Mouse (Mus musculus) liver, adult 10 weeks (tissue): ENCODE data around the gene Ccl20. TPM values are rescaled to one million over a fixed set of nuclear protein-coding genes. Genes with fewer than 3 reads are reported as not detected.

ENCODE experiments used
- polyA plus RNA-seq: library from polyadenylated mRNA; stranded (reverse); fragments of 350-450 nt; fragmentation: Illumina TruSeq; extraction: RNeasy Lipid Tissue Mini Kit (QIAGEN cat#74804); gene quantifications from one replicate; pipeline ENCODE4 v1.2.3, GENCODE M21; 2014; ENCODE audit warnings: low read depth, low replicate concordance

Ccl20 gene
- polyA plus RNA-seq, result not detected

DNA sequence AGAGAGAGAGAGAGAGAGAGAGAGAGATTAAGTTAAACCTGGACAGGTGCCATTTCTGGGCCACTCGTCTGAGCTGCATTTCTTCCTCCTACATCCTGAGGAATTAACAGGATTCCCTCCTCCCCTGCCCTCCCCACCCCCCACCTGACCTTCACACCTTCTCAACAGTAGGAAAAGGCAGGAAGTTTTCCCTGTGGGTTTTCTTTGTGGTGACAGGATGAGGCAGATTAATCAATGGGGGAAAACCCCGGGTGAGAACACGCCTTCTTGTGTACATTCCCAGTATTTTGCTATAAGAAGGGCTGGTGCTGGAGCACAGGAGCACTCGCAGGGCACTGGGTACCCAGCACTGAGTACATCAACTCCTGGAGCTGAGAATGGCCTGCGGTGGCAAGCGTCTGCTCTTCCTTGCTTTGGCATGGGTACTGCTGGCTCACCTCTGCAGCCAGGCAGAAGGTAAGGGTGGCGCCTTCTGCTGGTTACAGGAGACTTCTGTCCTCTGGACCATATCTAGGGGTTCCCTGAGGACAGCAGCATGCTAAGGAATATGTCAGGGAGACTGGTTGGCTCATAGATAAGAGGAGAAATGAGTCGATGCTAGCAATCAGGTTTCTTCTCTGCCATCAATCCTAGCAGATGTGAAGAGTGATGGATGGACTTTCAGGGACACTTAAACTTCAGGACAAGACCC, at the start of gene Ccl20:
TSS of gene Ccl20 (plus strand) at position 320 of the 691 bp plus-strand sequence.

DNA sequence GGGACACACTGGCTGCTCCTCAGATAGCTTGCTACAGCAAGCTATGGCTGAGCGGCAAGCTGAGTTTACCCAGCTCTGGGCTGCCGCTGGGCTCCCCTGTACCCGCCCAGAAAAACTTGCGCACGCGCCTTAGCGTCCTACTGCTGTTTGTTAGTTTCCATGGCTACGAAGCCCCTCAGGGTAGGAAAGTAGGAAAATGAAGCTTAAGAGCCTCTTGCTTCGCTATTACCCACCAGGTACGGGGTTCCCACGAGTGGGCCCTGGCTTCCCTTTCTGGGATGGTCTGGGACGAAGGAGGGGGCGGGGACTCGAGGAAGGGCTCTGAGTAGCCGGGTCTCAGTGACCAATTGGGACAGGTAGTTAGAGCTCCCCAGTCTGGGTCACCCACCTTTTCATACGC, 43.0 kb downstream of the Ccl20 start, which contains the start of gene Daw1:
TSS of gene Daw1 (plus strand) at position 150 of the 400 bp plus-strand sequence.

Other genes with a start within 250 kb of the Ccl20 start
- not detected for gene A030005L19Rik, start 203.4 kb upstream of the Ccl20 start, polyA plus RNA-seq
- gene A030014E15Rik, start 191.8 kb upstream of the Ccl20 start, polyA plus RNA-seq, result not detected
- gene Gm6217, start 185.4 kb upstream of the Ccl20 start, polyA plus RNA-seq, result not detected
- gene A030003K21Rik, start 173.4 kb upstream of the Ccl20 start, polyA plus RNA-seq, result not detected
- not detected for gene Gm7544, start 160.8 kb upstream of the Ccl20 start, polyA plus RNA-seq
- gene Gm47955, start 156.5 kb upstream of the Ccl20 start, polyA plus RNA-seq, result not detected
- gene Gm47959, start 116.2 kb upstream of the Ccl20 start, polyA plus RNA-seq, result not detected
- gene Slc19a3, start 78.3 kb upstream of the Ccl20 start, polyA plus RNA-seq, result not detected
- not detected for gene Krtap28-10, start 74.3 kb upstream of the Ccl20 start, polyA plus RNA-seq
- not detected for gene Gm47969, start 71.8 kb upstream of the Ccl20 start, polyA plus RNA-seq
- not detected for gene A030005K14Rik, start 57.4 kb upstream of the Ccl20 start, polyA plus RNA-seq
- gene Krtap28-13, start 55.8 kb upstream of the Ccl20 start, polyA plus RNA-seq, result not detected
- gene Daw1, start 43.0 kb downstream of the Ccl20 start, polyA plus RNA-seq, result not detected